19 mouse cellular contexts compared by ENCODE assay signal in genomic region chr14:76223036-76223650, GRCm38 (mm10).
DNase-seq lines count a peak whose midpoint lies in the region; ATAC-seq lines count a peak whose summit lies in the region.
"Had no signal": no experiment of that assay in that cellular context is flagged by ENCODE, and none has a peak within 500 bp of the region (broad histone marks: within the 10 kb centered on the region; RNA-seq: fewer than 3 reads in every experiment).

No protein-coding gene starts in this region.

- peak; percentile 78 for ATAC-seq in intestine, embryonic 14.5 days (replicated peaks; ENCODE audit: low FRiP score, low TSS enrichment, low read depth)
- ATAC-seq in lung, embryonic 16.5 days (ENCODE audit: low read depth) = peak; percentile 95
- peak; percentile 85 for ATAC-seq in stomach, embryonic 14.5 days (ENCODE audit: insufficient number of reproducible peaks, insufficient read depth, low FRiP score, low read depth)
- no peak for ATAC-seq in activated CD4-positive, CD25-positive, alpha-beta regulatory T cell, adult 4 months
- ATAC-seq in forebrain, embryonic 16.5 days = no peak

- H3K36me3 ChIP-seq in intestine, embryonic 14.5 days (ENCODE audit: control insufficient read depth, insufficient read depth, low read length) = no peaks in the 10 kb centered on the region
- H3K36me3 ChIP-seq in lung, embryonic 16.5 days (ENCODE audit: control insufficient read depth, insufficient read depth, low read length) = no peaks in the 10 kb centered on the region
- H3K36me3 ChIP-seq in stomach, embryonic 14.5 days (ENCODE audit: control insufficient read depth, insufficient read depth, low read length) = no peaks in the 10 kb centered on the region
- H3K36me3 ChIP-seq in forebrain, embryonic 16.5 days (ENCODE audit: control insufficient read depth, insufficient read depth) = no peaks in the 10 kb centered on the region
- H3K36me3 ChIP-seq: embryonic facial prominence, embryonic 13.5 days; hindbrain, embryonic 15.5 days; limb, embryonic 12.5 days; liver, embryonic 13.5 days; neural tube, embryonic 13.5 days had no signal

- H3K4me1 ChIP-seq in intestine, embryonic 14.5 days (replicated peaks; ENCODE audit: control insufficient read depth, insufficient read depth, low read length) = peaks cover 10% of the 10 kb centered on the region
- H3K4me1 ChIP-seq in lung, embryonic 16.5 days (replicated peaks; ENCODE audit: control insufficient read depth, insufficient read depth, low read length) = peaks cover 14% of the 10 kb centered on the region
- peaks cover 17% of the 10 kb centered on the region; the same call in 1 of the 2 replicates for H3K4me1 ChIP-seq in stomach, embryonic 14.5 days (ENCODE audit: control insufficient read depth, insufficient read depth, low read length)
- H3K4me1 ChIP-seq in forebrain, embryonic 16.5 days (replicated peaks; ENCODE audit: control insufficient read depth, insufficient read depth, low read length) = peaks cover 8% of the 10 kb centered on the region
- H3K4me1 ChIP-seq: limb, embryonic 12.5 days had no signal

- H3K4me3 ChIP-seq in intestine, embryonic 14.5 days (ENCODE audit: low read depth, low read length) = no peak overlapping the region
- H3K4me3 ChIP-seq in lung, embryonic 16.5 days (ENCODE audit: low read length) = no peak overlapping the region
- no peak overlapping the region for H3K4me3 ChIP-seq in stomach, embryonic 14.5 days (ENCODE audit: low read depth, low read length)
- no peak overlapping the region for H3K4me3 ChIP-seq in forebrain, embryonic 16.5 days (replicated peaks; ENCODE audit: low read length)
- H3K4me3 ChIP-seq: embryonic facial prominence, embryonic 13.5 days; hindbrain, embryonic 15.5 days; layer of hippocampus, adult 2 months; limb, embryonic 12.5 days; liver, embryonic 13.5 days; neural tube, embryonic 13.5 days had no signal

- WGBS in intestine, embryonic 14.5 days = 56% methylated on average over 8 of the region's 8 CpGs
- 44% methylated on average over 8 of the region's 8 CpGs for WGBS in lung, embryonic 16.5 days
- 59% methylated on average over 8 of the region's 8 CpGs for WGBS in stomach, embryonic 14.5 days
- WGBS in forebrain, embryonic 16.5 days = 87% methylated on average over 8 of the region's 8 CpGs

- intact Hi-C loops in left cerebral cortex, postnatal 10 days (cut with DNase I) = no loop called here

- no peak overlapping the region for H3K4me2 ChIP-seq in intestine, embryonic 14.5 days (ENCODE audit: low read length)
- no peak overlapping the region for H3K4me2 ChIP-seq in lung, embryonic 16.5 days (ENCODE audit: low read depth, low read length)
- H3K4me2 ChIP-seq in stomach, embryonic 14.5 days (replicated peaks; ENCODE audit: low read depth, low read length) = no peak overlapping the region
- no peak overlapping the region for H3K4me2 ChIP-seq in forebrain, embryonic 16.5 days (ENCODE audit: low read length)
- H3K4me2 ChIP-seq: embryonic facial prominence, embryonic 13.5 days; hindbrain, embryonic 15.5 days; limb, embryonic 12.5 days; liver, embryonic 13.5 days; neural tube, embryonic 13.5 days had no signal

- no peak overlapping the region for H3K27ac ChIP-seq in intestine, embryonic 14.5 days (ENCODE audit: low read depth)
- H3K27ac ChIP-seq in lung, embryonic 16.5 days (ENCODE audit: low read length) = peak overlapping the region; percentile 2
- H3K27ac ChIP-seq in stomach, embryonic 14.5 days (ENCODE audit: low read length) = no peak overlapping the region
- no peak overlapping the region for H3K27ac ChIP-seq in forebrain, embryonic 16.5 days (ENCODE audit: low read length)
- H3K27ac ChIP-seq: embryonic facial prominence, embryonic 13.5 days; hindbrain, embryonic 15.5 days; layer of hippocampus, adult 2 months; limb, embryonic 12.5 days; liver, embryonic 13.5 days; neural tube, embryonic 13.5 days had no signal

- no peak overlapping the region for H3K9ac ChIP-seq in intestine, embryonic 14.5 days (ENCODE audit: low read length)
- no peak overlapping the region for H3K9ac ChIP-seq in lung, embryonic 16.5 days (ENCODE audit: low read length)
- H3K9ac ChIP-seq in stomach, embryonic 14.5 days (replicated peaks; ENCODE audit: low read depth, low read length) = no peak overlapping the region
- H3K9ac ChIP-seq in forebrain, embryonic 16.5 days (replicated peaks; ENCODE audit: low read depth, low read length) = no peak overlapping the region
- H3K9ac ChIP-seq: embryonic facial prominence, embryonic 13.5 days; hindbrain, embryonic 15.5 days; limb, embryonic 12.5 days; liver, embryonic 13.5 days; neural tube, embryonic 13.5 days had no signal

- no peaks in the 10 kb centered on the region for H3K27me3 ChIP-seq in intestine, embryonic 14.5 days (replicated peaks; ENCODE audit: control insufficient read depth, insufficient read depth, low read length)
- no peaks in the 10 kb centered on the region for H3K27me3 ChIP-seq in lung, embryonic 16.5 days (ENCODE audit: control insufficient read depth, insufficient read depth, low read depth, low read length)
- no peaks in the 10 kb centered on the region for H3K27me3 ChIP-seq in stomach, embryonic 14.5 days (ENCODE audit: control insufficient read depth, insufficient read depth, low read length)
- H3K27me3 ChIP-seq in forebrain, embryonic 16.5 days (replicated peaks; ENCODE audit: control insufficient read depth, insufficient read depth, low read length) = no peaks in the 10 kb centered on the region
- H3K27me3 ChIP-seq: embryonic facial prominence, embryonic 13.5 days; hindbrain, embryonic 15.5 days; limb, embryonic 12.5 days; liver, embryonic 13.5 days; neural tube, embryonic 13.5 days had no signal

- DNase-seq in kidney, postnatal 14 days = peak; percentile 13
- DNase-seq in kidney, adult 8-10 months = no peak
- no peak for DNase-seq in intestine, embryonic 14.5 days (ENCODE audit: low spot score)
- no peak for DNase-seq in left cerebral cortex, postnatal 10 days (ENCODE audit: extremely low spot score in 1 of 2, low spot score in 2 of 2)
- DNase-seq: adrenal gland, postnatal 36 days; cerebellum, adult 8-10 months; gastrocnemius, postnatal 14 days; heart, postnatal 10 days; liver, embryonic 13.5 days; thymus, adult 2 months had no signal

- 0 out of 2 replicates have a peak, but pooled peaks cover 3% of the 10 kb centered on the region for H3K9me3 ChIP-seq in intestine, embryonic 14.5 days (ENCODE audit: control insufficient read depth, low read length)
- peaks cover 3% of the 10 kb centered on the region; the same call in 1 of the 2 replicates for H3K9me3 ChIP-seq in lung, embryonic 16.5 days (ENCODE audit: control insufficient read depth, low read length)
- no peaks in the 10 kb centered on the region; the same call in 1 of the 2 replicates for H3K9me3 ChIP-seq in stomach, embryonic 14.5 days (ENCODE audit: control insufficient read depth, low read depth, low read length)
- peaks cover 4% of the 10 kb centered on the region for H3K9me3 ChIP-seq in forebrain, embryonic 16.5 days (ENCODE audit: control insufficient read depth, low read length)
- H3K9me3 ChIP-seq: hindbrain, embryonic 15.5 days had no signal

Comparison
In these comparisons a context has a peak if more than half of its experiments do, and no peak if none do; other contexts are left out.
1. ATAC-seq: peak in intestine, embryonic 14.5 days (single experiment), lung, embryonic 16.5 days (single experiment) and stomach, embryonic 14.5 days (single experiment); none in activated CD4-positive, CD25-positive, alpha-beta regulatory T cell, adult 4 months (single experiment) and forebrain, embryonic 16.5 days (single experiment).